Mouse (Mus musculus): ENCODE data around the gene Zscan4-ps1. TPM values are rescaled to one million over a fixed set of nuclear protein-coding genes. Genes with fewer than 3 reads are reported as not detected.
"Not testable (repeated sequence)": the region's sequence is repeated elsewhere in the genome, so short reads cannot be mapped to it uniquely, and the experiment has no call there.

The Zscan4-ps1 gene
- not detected in 2 replicates for polyA plus RNA-seq (2015; fragmentation: Nextera tagmentation; extraction: Ambion mirVana)

DNA sequence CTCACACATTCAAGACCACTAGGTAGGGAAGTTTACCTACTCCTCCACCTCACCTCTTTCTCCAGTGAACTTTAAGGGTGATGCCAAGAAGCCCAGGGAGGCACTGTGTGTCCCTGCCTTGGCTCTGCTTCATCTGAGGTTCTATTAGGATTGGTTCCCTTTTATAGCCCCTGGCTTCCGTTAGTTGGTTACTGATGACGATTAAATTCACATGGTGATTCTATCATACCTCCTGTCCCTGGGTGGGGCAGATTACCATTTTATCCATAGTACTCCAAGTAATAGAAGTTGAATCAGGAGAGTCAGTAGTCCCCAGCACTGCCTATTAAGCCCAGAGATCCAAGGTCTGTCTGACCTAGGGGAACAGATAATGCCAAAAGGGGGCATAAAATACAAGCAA, at the start of gene Zscan4-ps1:
TSS of gene Zscan4-ps1 (minus strand) at position 101 of the 400 bp plus-strand sequence.
- H3K27ac ChIP-seq (ENCODE audit: low read length); H3K9ac ChIP-seq (ENCODE audit: low read length); H3K4me2 ChIP-seq (ENCODE audit: low read depth, low read length); H3K36me3 ChIP-seq (ENCODE audit: control insufficient read depth, insufficient read depth, low read length); H3K4me3 ChIP-seq (ENCODE audit: low read length); H3K27me3 ChIP-seq (ENCODE audit: control insufficient read depth, insufficient read depth, low read depth, low read length); ATAC-seq (ENCODE audit: low read depth); H3K4me1 ChIP-seq (replicated peaks; ENCODE audit: control insufficient read depth, insufficient read depth, low read length); H3K9me3 ChIP-seq (ENCODE audit: control insufficient read depth, low read length): not testable (repeated sequence)
- WGBS = 89% methylated on average over 2 of the region's 2 CpGs

Other genes with a start within 250 kb of the Zscan4-ps1 start
- not detected in 2 replicates for gene Zscan4b, start 164.6 kb downstream of the Zscan4-ps1 start, polyA plus RNA-seq (2015; fragmentation: Nextera tagmentation; extraction: Ambion mirVana)
- not detected in 2 replicates for gene Zscan4c, start 63.9 kb downstream of the Zscan4-ps1 start, polyA plus RNA-seq (2015; fragmentation: Nextera tagmentation; extraction: Ambion mirVana)
- not detected in 2 replicates for gene Zscan4d, start 96.5 kb upstream of the Zscan4-ps1 start, polyA plus RNA-seq (2015; fragmentation: Nextera tagmentation; extraction: Ambion mirVana)
- gene Zscan4e, start 241.0 kb upstream of the Zscan4-ps1 start, polyA plus RNA-seq (2015; fragmentation: Nextera tagmentation; extraction: Ambion mirVana) = not detected in 2 replicates